Mouse (Mus musculus) liver, adult 2 months (tissue): ENCODE data around the gene Mon2.

Source experiments
- CTCF ChIP-seq: fragments of 200-500 bp; IDR thresholded peaks from 2 replicates; pipeline ENCODE4 v1.5.1; 2011; ENCODE audit warnings: low read depth, low read length, control low read depth
- POLR2A ChIP-seq: fragments of 200-500 bp; IDR thresholded peaks from 2 replicates; pipeline ENCODE4 v1.6.1; 2011; ENCODE audit warnings: low read length, control low read depth; ENCODE audit not compliant: insufficient read depth; ENCODE audit errors: extremely low read depth

- TF ChIP-seq CTCF = peak; percentile 40; the same call in 1 of the 2 replicates
- TF ChIP-seq POLR2A = no peak
Measured at GRCm38 (mm10) chr10:122987671-122988128, 88.6 kb downstream of the Mon2 start.
